Mouse (Mus musculus): ENCODE measurements at regions not wholly inside any gene's neighbourhood (a gene's known extent, or its start where the extent isn't known, plus 50 kb on each side); places are given as distances from the start of the nearest gene placed in this dataset.

DNA sequence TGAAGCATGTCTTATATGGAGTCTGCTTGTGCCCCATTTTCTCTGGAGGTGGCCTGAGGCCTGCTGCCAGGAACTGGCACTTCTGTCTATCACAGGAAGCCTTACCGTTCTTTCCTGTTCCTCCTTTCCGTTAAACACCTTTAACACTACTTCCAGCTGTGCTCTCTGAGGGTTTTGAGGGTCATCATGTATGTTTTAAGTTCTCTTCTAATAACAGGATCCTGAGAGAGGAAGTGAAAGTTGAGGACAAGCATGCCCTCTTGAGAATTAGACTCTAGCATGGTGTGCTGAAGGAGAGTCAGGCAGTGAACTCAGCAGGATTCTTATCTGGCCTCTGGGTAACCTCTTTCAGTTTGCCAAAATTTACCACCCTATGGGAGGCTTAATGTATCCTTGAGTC is 418.0 kb upstream of the 9430069I07Rik start:
- no peak for DNase-seq (ENCODE audit: extremely low read depth, insufficient read length, low spot score)

DNA sequence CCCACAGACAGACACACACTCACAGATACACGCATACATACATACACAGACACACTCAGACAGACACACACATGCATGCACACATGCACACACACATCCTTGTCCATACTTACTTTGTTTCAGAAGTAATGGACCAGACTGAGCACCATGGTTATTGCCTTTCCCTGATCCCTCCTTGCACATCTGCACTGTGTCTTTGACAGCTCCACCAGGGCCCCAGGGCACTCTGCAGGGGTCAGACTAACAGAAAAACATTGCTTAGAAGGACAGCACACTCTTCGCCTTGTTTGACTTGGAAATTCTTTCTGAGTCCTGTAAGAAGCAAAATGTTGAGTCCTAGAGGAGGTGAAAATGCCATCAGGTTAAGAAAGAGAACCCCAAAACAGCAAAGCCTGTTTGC is 394.1 kb upstream of the 9430069I07Rik start:
- DNase-seq (ENCODE audit: extremely low read depth, insufficient read length, low spot score) = no peak

DNA sequence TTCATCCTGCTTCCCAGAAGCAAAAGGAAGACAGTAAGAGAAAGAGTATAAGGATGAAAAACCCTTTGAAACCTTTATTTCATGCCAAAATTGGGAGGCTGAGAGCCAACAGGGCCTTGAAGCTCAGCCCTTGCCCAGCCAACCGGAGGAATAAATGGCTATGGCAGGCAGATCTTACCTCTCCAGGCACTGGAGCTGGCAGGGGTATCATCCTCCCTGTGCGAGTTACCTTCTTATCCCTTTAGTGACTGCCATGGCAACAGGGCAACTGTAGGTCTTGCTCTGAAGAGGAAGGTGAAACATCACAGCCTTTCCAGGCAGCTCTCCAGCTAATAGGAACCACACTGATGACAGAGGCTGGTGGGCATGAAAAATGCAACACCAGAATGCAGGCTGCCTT is 393.3 kb upstream of the 9430069I07Rik start:
- DNase-seq (ENCODE audit: extremely low read depth, insufficient read length, low spot score) = no peak

DNA sequence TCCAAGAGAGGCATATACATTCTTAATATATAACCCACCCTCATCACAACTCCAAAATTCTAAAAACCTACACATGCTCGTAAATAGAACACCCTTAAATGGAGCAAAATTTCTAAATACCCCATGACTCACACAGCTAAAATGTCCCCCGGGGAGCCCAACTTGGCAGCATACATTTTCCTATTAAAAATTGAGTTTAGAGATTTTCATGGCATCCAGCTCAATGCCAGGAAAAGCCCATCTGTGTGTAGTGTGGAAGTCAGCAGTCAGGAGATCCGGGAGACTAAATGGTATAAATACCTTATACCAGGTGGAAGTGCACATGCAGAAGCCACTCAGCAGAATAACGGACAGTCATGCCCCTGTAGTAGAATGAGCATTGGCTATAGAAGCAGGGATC is 389.4 kb upstream of the 9430069I07Rik start:
- DNase-seq (ENCODE audit: extremely low read depth, insufficient read length, low spot score) = no peak

DNA sequence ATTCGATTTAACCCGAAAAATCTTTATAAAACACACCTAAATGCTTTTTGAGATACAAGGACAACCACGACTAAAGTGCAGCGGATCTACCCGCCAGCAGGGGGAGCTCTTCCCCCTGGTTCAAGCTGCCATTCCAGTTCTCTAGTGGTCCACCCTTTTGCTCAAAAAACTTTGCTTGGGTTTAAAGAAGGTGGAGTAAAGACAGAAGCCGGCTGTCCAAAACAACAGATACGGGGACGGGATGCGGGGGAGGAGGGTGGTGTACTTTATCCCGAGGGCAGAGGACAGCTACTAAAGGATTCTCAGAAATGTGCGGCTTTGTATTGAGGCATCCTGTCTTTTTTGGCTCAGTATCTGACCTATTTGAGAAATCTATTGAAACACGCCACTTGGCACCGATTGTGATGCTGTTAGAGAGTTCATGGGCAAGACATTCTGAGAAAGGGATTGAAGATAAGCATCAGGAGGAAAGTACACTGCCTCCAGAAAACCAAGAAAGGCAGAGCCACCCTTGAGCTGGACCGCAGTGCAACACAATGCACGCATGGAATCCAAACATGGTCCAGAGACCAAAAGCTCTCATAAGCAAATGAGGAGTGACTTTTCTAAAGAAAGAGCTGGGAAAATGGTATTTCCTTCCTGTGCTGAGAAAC is 385.6 kb upstream of the 9430069I07Rik start:
- peak; percentile 15 for DNase-seq (ENCODE audit: extremely low read depth, insufficient read length, low spot score)

DNA sequence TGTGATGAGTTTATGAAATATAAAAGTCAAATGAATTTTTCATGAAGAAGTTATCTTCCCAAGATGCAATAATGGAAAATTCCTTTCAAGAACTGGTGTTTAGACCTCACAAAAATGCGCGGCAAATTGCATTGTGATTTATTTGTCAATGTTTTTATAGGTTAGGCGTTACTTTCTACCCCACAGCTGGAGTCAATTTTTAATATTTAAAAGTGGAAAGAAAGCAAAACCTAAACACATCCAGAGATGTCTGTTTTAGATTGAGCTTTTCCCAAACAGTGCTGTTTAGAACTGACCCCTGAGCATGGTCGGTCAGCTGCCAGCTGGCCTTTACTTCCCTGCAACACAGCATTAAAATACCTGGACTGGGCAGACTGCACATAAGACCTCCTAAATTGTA is 383.8 kb upstream of the 9430069I07Rik start:
- DNase-seq (ENCODE audit: extremely low read depth, insufficient read length, low spot score) = no peak
